Mouse (Mus musculus) limb, embryonic 15.5 days (tissue): Measurements from ENCODE around the gene Bak1. TPM values are rescaled to one million over a fixed set of nuclear protein-coding genes. Genes with fewer than 3 reads are reported as not detected.

Experiments used
- ATAC-seq: fragments of 200-750 bp; cut with Nextera tagmentation; 2 replicates; pipeline ENCODE4 v1.8.0; 2017; ENCODE audit warnings: low read depth, moderate TSS enrichment; ENCODE audit not compliant: insufficient number of reproducible peaks, low FRiP score, low TSS enrichment
- H3K27ac ChIP-seq: fragments of 300-500 bp; sonication (generic); 2 replicates; pipeline ENCODE4 v1.5.1; 2015; ENCODE audit warnings: moderate library complexity, mild to moderate bottlenecking, inconsistent platforms
- H3K27me3 ChIP-seq: fragments of 300-500 bp; sonication (generic); 2 replicates; pipeline ENCODE4 v1.6.1; 2015; ENCODE audit warnings: inconsistent platforms
- H3K36me3 ChIP-seq: fragments of 300-500 bp; sonication (generic); 2 replicates; pipeline ENCODE4 v1.6.1; 2015; ENCODE audit warnings: inconsistent platforms
- H3K4me1 ChIP-seq: fragments of 300-500 bp; sonication (generic); 2 replicates; pipeline ENCODE4 v1.6.1; 2015; ENCODE audit warnings: inconsistent platforms
- H3K4me2 ChIP-seq: fragments of 300-500 bp; sonication (generic); 2 replicates; pipeline ENCODE4 v1.6.1; 2015; ENCODE audit warnings: mild to moderate bottlenecking, inconsistent platforms
- H3K4me3 ChIP-seq: fragments of 300-500 bp; sonication (generic); 2 replicates; pipeline ENCODE4 v1.5.1; 2015; ENCODE audit warnings: mild to moderate bottlenecking, inconsistent platforms
- H3K9ac ChIP-seq: fragments of 300-500 bp; sonication (generic); 2 replicates; pipeline ENCODE4 v1.6.1; 2015; ENCODE audit warnings: inconsistent platforms
- H3K9me3 ChIP-seq: fragments of 300-500 bp; sonication (generic); 2 replicates; pipeline ENCODE4 v1.6.1; 2016; ENCODE audit warnings: inconsistent platforms
- WGBS: fragments of 180-500 bp; shearing (Covaris S2); methylation state at CpG from one replicate; pipeline ENCODE4 v1.1.7; 2015; 5-methylcytosine and 5-hydroxymethylcytosine counted together
- polyA plus RNA-seq: library from polyadenylated mRNA; unstranded; fragments of >200 nt; fragmentation: Nextera tagmentation; extraction: Ambion mirVana; gene quantifications from 2 replicates; pipeline ENCODE4 v1.2.1, GENCODE M21; 2015

The Bak1 gene
- polyA plus RNA-seq, 1 experiment from 2014 or later: 5.5 TPM

DNA sequence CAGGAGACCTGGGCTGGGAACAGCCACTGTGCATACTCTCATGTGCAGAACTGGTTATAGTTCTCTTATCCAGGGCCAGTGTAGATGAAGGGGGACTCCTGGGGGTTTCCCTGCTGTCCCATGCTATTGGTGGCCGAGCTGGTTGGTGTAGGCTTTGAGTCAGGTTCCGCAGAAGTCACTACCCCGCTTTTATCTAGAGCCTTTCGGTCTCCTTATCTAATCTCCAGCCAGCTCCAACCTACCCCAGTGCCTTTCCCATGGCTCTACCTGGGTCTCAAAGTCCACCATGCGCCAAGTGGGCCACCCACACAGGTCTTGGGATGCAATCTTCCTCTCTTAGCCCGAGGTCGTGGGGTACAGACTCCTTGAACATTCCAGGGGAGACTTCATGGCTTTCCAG lies 37.3 kb upstream of the Bak1 start:
- Histone ChIP-seq H3K4me2 (no peak overlapping the region), H3K27ac (no peak overlapping the region), H3K36me3 (no peaks in the 10 kb centered on the region), H3K27me3 (no peaks in the 10 kb centered on the region), H3K9me3 (no peaks in the 10 kb centered on the region), H3K9ac (no peak overlapping the region), H3K4me1 (peaks cover 19% of the 10 kb centered on the region), H3K4me3 (no peak overlapping the region)
- no peak for ATAC-seq
- 74% methylated on average over 7 of the region's 7 CpGs for WGBS

DNA sequence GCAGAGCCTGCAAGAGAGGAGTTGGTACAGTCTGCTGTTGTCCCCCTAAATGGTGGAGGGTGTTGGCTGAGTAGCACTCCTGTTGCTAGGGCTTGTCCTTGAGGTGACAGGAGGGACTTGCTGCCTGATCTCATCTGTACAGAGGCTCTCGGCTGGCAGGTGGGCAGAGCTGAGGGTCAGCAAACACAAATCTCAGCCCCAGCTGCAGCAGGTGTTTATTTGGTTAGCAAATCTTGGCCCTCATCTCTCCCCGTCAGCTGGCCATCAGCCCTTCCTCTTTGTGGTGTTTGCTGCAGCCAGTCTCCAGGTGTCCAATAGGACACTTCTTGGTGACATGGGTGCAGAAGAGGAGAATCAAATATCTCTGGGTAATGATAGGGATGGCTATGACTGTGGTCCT lies 35.4 kb upstream of the Bak1 start:
- Histone ChIP-seq H3K4me1 (peaks cover 32% of the 10 kb centered on the region), H3K27ac (no peak overlapping the region), H3K9ac (no peak overlapping the region), H3K9me3 (no peaks in the 10 kb centered on the region), H3K36me3 (no peaks in the 10 kb centered on the region), H3K27me3 (no peaks in the 10 kb centered on the region; the same call in 1 of the 2 replicates), H3K4me2 (no peak overlapping the region), H3K4me3 (no peak overlapping the region)
- WGBS: 51% methylated on average over 2 of the region's 2 CpGs
- ATAC-seq: no peak

DNA sequence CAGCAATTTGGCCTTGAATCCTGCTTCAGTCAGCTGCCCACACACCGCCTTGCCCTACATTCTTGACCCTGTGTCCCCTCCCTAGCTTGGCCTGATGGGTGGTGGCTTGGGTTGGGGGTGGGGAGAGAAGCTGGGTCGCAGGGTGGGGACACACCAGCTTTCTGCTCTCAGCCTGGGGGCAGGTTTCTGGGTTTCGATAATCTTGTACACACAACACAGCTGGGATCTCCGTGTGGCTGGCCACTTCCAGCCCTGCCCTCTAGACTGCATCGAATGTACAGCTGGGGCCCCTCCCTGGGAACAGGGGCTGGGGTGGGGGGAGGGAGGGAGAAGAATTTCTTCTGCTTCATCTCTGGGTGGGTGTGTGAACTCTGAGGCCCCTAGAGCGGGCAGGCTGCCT lies 34.9 kb upstream of the Bak1 start:
- peak overlapping the region; percentile 52; the same call in 1 of the 2 replicates for H3K27ac ChIP-seq
- H3K36me3 ChIP-seq: no peaks in the 10 kb centered on the region
- no peak overlapping the region for H3K4me3 ChIP-seq
- no peaks in the 10 kb centered on the region for H3K9me3 ChIP-seq
- H3K27me3 ChIP-seq: no peaks in the 10 kb centered on the region; the same call in 1 of the 2 replicates
- ATAC-seq: no peak
- no peak overlapping the region for H3K9ac ChIP-seq
- 28% methylated on average over 6 of the region's 6 CpGs for WGBS
- H3K4me1 ChIP-seq: peaks cover 37% of the 10 kb centered on the region
- no peak overlapping the region for H3K4me2 ChIP-seq

DNA sequence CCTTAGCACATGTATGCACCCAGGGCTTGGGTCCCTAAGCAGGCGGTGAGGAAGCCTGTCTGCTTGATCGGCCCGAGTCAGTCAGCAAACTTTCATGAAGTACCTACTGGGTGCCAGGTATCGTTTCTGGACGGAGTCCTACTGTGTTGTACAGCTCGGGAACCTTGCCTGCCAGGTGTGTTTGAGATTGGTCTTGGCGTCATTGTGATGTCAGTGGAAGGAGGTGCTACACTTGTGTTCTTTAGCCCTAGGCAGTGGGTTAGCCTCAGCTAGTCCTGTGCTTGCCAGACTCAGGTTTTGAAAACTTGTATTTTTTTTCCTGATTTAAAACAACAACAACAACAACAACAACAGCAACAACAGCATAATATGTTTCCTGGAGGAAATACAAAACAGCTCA lies 33.9 kb upstream of the Bak1 start:
- Histone ChIP-seq H3K36me3 (no peaks in the 10 kb centered on the region), H3K9me3 (no peaks in the 10 kb centered on the region), H3K27me3 (no peaks in the 10 kb centered on the region; the same call in 1 of the 2 replicates), H3K4me2 (no peak overlapping the region), H3K9ac (no peak overlapping the region), H3K27ac (no peak overlapping the region), H3K4me3 (no peak overlapping the region), H3K4me1 (peaks cover 47% of the 10 kb centered on the region)
- no peak for ATAC-seq
- WGBS: 89% methylated on average over 7 of the region's 7 CpGs

DNA sequence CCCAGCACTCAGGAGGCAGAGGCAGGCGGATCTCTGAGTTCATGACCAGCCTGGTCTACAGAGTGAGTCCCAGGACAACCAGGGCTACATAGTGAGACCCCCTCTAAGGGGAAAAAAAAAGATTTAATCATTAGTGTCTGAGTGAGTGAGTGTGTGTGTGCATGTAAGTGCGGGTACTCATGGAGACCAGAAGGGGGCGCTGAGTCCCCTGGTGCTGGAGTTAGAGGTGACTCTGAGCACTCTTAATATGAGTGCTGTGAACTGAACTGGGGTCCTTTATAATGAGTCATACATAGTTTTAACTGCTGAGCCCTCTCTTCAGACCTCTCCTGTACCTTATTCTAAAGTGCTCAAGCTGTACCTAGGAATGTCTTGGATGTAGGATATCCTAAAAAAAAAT lies 32.9 kb upstream of the Bak1 start:
- Histone ChIP-seq H3K27me3 (no peaks in the 10 kb centered on the region; the same call in 1 of the 2 replicates), H3K4me1 (peaks cover 55% of the 10 kb centered on the region), H3K4me3 (no peak overlapping the region), H3K36me3 (no peaks in the 10 kb centered on the region), H3K27ac (no peak overlapping the region), H3K4me2 (no peak overlapping the region), H3K9ac (no peak overlapping the region), H3K9me3 (no peaks in the 10 kb centered on the region)
- 91% methylated on average over 3 of the region's 3 CpGs for WGBS
- ATAC-seq: no peak

DNA sequence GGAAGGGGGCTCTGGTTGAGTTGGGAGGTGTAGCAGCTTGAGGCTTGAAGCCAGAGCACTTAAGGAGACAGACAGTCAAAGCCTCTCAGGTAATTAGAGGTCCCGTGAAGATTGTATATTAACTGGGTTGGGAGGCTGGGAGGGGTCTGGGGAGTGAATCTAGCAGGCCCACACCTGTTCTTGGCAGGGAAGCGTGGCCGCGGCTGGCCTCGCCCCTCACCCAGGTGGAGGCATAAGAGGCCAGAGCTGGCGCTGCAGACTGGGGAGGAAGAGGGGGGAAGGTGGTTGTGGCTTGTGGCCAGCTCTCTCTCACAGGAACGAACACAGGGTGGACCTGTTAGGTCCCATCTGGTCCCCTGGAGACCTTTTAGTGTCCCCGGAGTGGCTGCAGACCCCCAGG lies 31.9 kb upstream of the Bak1 start:
- Histone ChIP-seq H3K4me1 (peaks cover 64% of the 10 kb centered on the region), H3K9me3 (no peaks in the 10 kb centered on the region), H3K4me3 (no peak overlapping the region), H3K9ac (no peak overlapping the region), H3K27me3 (no peaks in the 10 kb centered on the region; the same call in 1 of the 2 replicates), H3K4me2 (no peak overlapping the region), H3K27ac (no peak overlapping the region), H3K36me3 (no peaks in the 10 kb centered on the region)
- WGBS: 54% methylated on average over 8 of the region's 8 CpGs
- no peak for ATAC-seq

DNA sequence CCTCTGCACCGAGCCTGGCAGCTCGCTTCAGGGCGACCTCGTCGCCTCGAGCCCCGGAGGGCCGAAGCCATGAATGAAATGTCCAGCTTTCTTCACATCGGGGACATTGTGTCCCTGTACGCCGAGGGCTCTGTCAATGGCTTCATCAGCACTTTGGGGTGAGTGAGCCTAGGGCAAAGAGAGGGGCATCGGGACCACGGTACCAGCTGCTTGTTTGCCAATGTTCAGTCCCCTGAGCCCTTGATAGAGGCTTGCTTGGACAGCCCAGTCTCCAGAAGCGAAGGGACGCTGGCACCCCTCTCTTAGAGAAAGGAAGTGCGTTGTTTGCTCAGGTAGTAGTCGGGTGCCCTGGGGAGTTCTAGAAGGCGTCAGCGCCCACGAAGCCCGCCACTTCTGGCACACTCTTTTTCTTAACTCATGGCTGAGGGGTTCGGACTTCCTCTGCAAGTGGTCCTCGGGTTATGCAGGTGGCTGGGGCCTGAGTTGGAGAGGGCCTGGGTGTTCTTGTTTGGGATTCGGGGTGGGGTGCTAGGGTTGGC lies 28.8 kb upstream of the Bak1 start:
- Histone ChIP-seq H3K9me3 (no peaks in the 10 kb centered on the region), H3K27ac (peak overlapping the region; percentile 84), H3K4me3 (peak overlapping the region; percentile 56), H3K27me3 (no peaks in the 10 kb centered on the region; the same call in 1 of the 2 replicates), H3K4me1 (peaks cover 51% of the 10 kb centered on the region), H3K4me2 (peak overlapping the region; percentile 86), H3K36me3 (no peaks in the 10 kb centered on the region), H3K9ac (peak overlapping the region; percentile 35)
- ATAC-seq: no peak
- 2% methylated on average over 24 of the region's 24 CpGs for WGBS

DNA sequence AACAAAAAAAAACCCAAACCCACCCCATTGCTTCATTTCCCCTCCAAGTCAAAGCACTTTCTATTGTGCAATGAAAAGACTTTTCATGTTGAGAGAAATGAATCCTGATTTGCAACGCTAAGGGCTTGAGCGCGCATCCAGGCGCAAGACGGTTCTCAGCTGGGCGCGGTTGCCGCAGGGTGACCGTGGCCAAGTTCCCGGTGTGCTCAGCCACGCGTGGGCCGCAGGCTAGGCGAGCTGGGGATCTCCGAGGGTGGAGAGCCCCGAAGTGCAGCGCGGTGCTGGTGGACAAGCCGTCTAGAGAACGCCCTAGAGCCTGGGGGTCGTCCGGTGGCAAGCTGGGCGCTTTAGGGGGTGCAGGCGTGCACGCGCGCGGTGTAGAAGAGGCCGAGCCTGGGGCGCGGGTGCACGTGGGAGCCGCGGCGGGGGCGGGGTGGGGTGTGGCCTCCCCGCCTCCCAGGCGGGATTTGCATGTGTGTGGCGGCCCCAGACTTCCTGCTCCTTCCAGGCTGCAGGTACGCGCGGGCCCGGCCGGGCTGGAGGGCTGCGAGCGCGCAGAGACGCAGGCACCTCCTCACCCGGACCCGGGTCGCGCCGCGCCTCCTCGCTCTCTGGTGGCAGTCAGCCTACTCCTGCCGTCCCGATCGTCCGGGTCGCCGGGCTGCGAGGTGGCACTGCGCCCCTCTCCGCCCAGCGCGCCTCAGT lies 28.2 kb upstream of the Bak1 start, which contains the start of gene Itpr3:
Gene Itpr3, plus strand, starts transcription at position 493 of the 705 bp plus-strand sequence.
- H3K4me2 ChIP-seq: peak within 1 kb of the TSS; percentile 86
- peak within 1 kb of the TSS; percentile 35 for H3K9ac ChIP-seq
- under 1% methylated on average over 65 of the region's 66 CpGs for WGBS
- peaks cover 54% of the 10 kb centered on the region for H3K4me1 ChIP-seq
- no peaks in the 10 kb centered on the region for H3K36me3 ChIP-seq
- H3K4me3 ChIP-seq: peak within 1 kb of the TSS; percentile 56
- H3K27ac ChIP-seq: peak within 1 kb of the TSS; percentile 84
- no peaks in the 10 kb centered on the region for H3K9me3 ChIP-seq
- no peaks in the 10 kb centered on the region; the same call in 1 of the 2 replicates for H3K27me3 ChIP-seq
- ATAC-seq: peak; percentile 57

DNA sequence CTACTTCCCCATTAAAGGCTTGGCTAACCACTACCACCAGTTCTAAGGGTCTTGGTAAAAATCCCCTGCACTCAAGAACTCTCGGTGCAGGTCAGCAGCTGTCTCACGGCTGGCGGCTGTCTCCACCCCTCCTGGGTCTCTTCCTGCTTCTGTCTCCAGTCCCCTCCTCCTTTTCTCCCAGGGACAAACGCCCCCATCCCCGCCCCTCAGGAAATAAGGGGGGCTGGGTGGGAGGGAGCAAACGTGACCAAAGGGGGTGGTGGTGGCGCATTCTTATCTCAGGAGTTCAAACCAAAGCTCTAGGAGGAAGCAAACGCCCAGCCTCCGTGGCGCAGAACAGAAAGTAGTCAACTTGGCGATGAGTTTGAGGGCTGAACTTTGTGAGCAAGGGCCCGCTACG lies 27.4 kb upstream of the Bak1 start:
- peaks cover 61% of the 10 kb centered on the region for H3K4me1 ChIP-seq
- peak overlapping the region; percentile 35 for H3K9ac ChIP-seq
- WGBS: under 1% methylated on average over 13 of the region's 13 CpGs
- H3K9me3 ChIP-seq: no peaks in the 10 kb centered on the region
- peak overlapping the region; percentile 86 for H3K4me2 ChIP-seq
- ATAC-seq: peak; percentile 16
- no peaks in the 10 kb centered on the region; the same call in 1 of the 2 replicates for H3K27me3 ChIP-seq
- no peaks in the 10 kb centered on the region for H3K36me3 ChIP-seq
- H3K27ac ChIP-seq: peak overlapping the region; percentile 84
- peak overlapping the region; percentile 56 for H3K4me3 ChIP-seq

DNA sequence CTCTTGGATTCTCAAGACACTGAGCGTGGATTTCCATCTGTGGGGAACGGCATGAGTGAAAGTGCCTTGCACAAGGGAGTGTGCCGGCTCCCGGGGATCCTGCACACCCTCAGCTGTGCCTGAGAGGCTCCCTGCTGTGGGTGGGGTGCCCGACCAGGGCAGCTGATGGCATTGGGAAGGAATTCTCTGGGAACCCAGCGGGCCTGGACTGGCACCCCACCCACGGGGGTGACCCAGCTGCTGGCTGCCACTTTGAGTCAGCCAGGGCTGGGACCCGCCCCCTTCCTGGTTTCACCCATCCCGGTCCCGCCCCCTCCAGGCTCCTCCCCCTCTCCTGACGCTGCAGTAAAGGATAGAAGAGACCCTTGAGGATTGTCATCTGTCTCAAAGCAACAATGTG lies 22.7 kb upstream of the Bak1 start:
- H3K4me3 ChIP-seq: no peak overlapping the region
- peaks cover 42% of the 10 kb centered on the region for H3K4me1 ChIP-seq
- H3K27ac ChIP-seq: peak overlapping the region; percentile 51
- ATAC-seq: no peak
- no peaks in the 10 kb centered on the region for H3K9me3 ChIP-seq
- H3K27me3 ChIP-seq: no peaks in the 10 kb centered on the region
- 35% methylated on average over 8 of the region's 11 CpGs for WGBS
- H3K4me2 ChIP-seq: no peak overlapping the region
- no peak overlapping the region for H3K9ac ChIP-seq
- H3K36me3 ChIP-seq: no peaks in the 10 kb centered on the region

DNA sequence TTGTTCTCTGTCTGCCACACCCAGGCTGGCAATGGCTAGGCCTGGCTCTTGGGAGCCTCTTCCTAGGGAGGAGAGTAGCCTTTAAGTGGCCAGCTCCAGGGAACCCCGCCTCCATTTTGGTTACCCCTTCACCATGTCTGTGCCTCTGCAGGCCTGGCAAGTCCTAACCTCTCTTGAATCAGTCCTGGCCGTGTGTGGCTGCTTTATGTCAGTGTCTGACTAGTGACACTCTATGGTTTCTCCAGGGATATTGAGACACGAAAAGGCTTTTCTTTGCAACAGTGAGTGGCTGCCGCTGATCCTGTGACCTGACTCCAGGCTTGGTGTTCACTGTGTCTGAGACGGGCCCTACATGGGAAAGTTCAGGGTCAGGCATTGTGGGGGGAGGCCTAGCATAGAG lies 22.0 kb upstream of the Bak1 start:
- WGBS: 64% methylated on average over 5 of the region's 5 CpGs
- H3K4me2 ChIP-seq: no peak overlapping the region
- H3K27ac ChIP-seq: peak overlapping the region; percentile 51
- no peaks in the 10 kb centered on the region for H3K27me3 ChIP-seq
- no peak overlapping the region for H3K9ac ChIP-seq
- H3K4me3 ChIP-seq: no peak overlapping the region
- H3K4me1 ChIP-seq: peaks cover 37% of the 10 kb centered on the region
- H3K9me3 ChIP-seq: no peaks in the 10 kb centered on the region
- ATAC-seq: no peak
- H3K36me3 ChIP-seq: no peaks in the 10 kb centered on the region

DNA sequence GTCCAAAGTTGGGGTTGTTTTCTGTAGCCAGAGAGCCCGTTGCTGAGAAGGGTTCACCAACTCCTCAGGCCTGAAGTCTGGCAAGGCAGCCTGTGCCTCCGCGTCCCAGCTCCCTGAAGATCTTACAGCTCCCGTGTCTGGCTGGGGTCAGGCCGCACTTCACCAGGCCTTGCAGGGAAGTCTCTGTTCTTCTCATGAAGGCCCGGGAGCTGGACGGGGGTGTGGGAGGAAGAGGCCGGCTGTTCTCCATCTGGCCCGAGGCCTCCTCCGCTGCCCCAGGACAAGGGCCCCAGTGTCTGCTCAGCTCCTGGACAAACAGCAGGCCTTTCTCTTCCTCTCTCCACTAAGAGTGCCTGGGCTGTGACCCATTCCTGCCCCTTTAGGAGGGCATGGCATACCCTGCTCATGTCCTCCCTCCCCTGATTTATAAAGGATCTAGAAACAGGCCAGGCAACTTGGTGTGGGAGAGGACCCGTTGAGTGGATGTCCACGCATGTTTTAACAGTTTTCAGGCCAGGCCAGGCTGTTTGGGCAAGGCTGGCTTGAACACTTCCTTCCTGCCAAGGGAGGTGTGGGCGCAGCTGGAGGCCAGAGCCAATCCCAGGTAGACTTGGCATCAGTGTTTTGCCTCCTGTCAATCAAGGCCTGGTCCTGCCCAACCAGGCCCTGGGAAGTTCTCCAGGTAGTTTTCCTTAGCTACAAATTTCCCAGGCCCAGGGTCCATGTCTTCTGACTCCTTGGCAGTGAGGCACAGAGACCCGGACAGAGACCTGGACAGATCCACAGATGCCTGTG lies 19.8 kb upstream of the Bak1 start:
- Histone ChIP-seq H3K9me3 (no peaks in the 10 kb centered on the region), H3K4me3 (no peak overlapping the region), H3K4me1 (peaks cover 36% of the 10 kb centered on the region), H3K27me3 (no peaks in the 10 kb centered on the region), H3K36me3 (no peaks in the 10 kb centered on the region), H3K9ac (no peak overlapping the region), H3K4me2 (no peak overlapping the region), H3K27ac (peak overlapping the region; percentile 87)
- WGBS: 52% methylated on average over 14 of the region's 14 CpGs
- ATAC-seq: peak; percentile 17; the same call in 1 of the 2 replicates
